Mouse (Mus musculus): Measurements from ENCODE around the gene Ints14. TPM values are rescaled to one million over a fixed set of nuclear protein-coding genes. Genes with fewer than 3 reads are reported as not detected.

Gene Ints14
- total RNA-seq, 2 experiments from 2014 or later, result 21.5 to 24.0 TPM

Other genes starting within 250 kb of the Ints14 start
- 249 and 281 TPM in 2 replicates for gene Rab11a, start 223.1 kb upstream of the Ints14 start, total RNA-seq (2015)
- 144 and 161 TPM in 2 replicates for gene Rab11a, start 223.1 kb upstream of the Ints14 start, total RNA-seq (2017)
- 48.2 and 50.2 TPM in 2 replicates for gene Dennd4a, start 149.6 kb upstream of the Ints14 start, total RNA-seq (2015)
- gene Dennd4a, start 149.6 kb upstream of the Ints14 start, total RNA-seq (2017), result 33.3 and 47.0 TPM in 2 replicates
- gene Slc24a1, start 9.3 kb upstream of the Ints14 start, total RNA-seq (2015), result not detected in 2 replicates
- gene Slc24a1, start 9.3 kb upstream of the Ints14 start, total RNA-seq (2017), result not detected in 2 replicates
- 10.6 and 12.9 TPM in 2 replicates for gene Hacd3, start 60.8 kb downstream of the Ints14 start, total RNA-seq (2015)
- 21.3 and 23.7 TPM in 2 replicates for gene Hacd3, start 60.8 kb downstream of the Ints14 start, total RNA-seq (2017)
- 61.6 and 75.7 TPM in 2 replicates for gene Dpp8, start 71.5 kb downstream of the Ints14 start, total RNA-seq (2015)
- gene Dpp8, start 71.5 kb downstream of the Ints14 start, total RNA-seq (2017), result 93.8 and 113 TPM in 2 replicates
- 0.05 and 0.09 TPM in 2 replicates for gene Igdcc4, start 140.6 kb downstream of the Ints14 start, total RNA-seq (2015)
- gene Igdcc4, start 140.6 kb downstream of the Ints14 start, total RNA-seq (2017), result not detected in 2 replicates
- gene Igdcc3, start 180.3 kb downstream of the Ints14 start, total RNA-seq (2015), result not detected in 2 replicates
- gene Igdcc3, start 180.3 kb downstream of the Ints14 start, total RNA-seq (2017), result not detected in 2 replicates
- gene Parp16, start 234.4 kb downstream of the Ints14 start, total RNA-seq (2015), result 0.80 and 1.3 TPM in 2 replicates
- 0.95 and 0.98 TPM in 2 replicates for gene Parp16, start 234.4 kb downstream of the Ints14 start, total RNA-seq (2017)

Measured in megakaryocyte, adult 5-6 weeks (primary cell).